Mouse (Mus musculus) layer of hippocampus, postnatal 10 days (tissue): ENCODE measurements around the gene Tex14. TPM values are rescaled to one million over a fixed set of nuclear protein-coding genes. Genes with fewer than 3 reads are reported as not detected.

Source experiments
- DNase-seq, 2 experiments: peaks; one replicate each; pipeline ENCODE4 v3.0.0; 2021; ENCODE audit warnings: low spot score in 2 of 2
- total RNA-seq, 2 experiments: library from RNA; stranded (reverse); gene quantifications; 2 replicates each; pipeline ENCODE4 v1.2.3; 2021

Tex14 gene
- total RNA-seq, 2 experiments from 2014 or later, result 0.22 to 0.48 TPM

GRCm38 (mm10) chr11:87590841-87591525 lies 186.1 kb downstream of the Tex14 start:
- peak; percentile 40 to 60 for DNase-seq

DNA sequence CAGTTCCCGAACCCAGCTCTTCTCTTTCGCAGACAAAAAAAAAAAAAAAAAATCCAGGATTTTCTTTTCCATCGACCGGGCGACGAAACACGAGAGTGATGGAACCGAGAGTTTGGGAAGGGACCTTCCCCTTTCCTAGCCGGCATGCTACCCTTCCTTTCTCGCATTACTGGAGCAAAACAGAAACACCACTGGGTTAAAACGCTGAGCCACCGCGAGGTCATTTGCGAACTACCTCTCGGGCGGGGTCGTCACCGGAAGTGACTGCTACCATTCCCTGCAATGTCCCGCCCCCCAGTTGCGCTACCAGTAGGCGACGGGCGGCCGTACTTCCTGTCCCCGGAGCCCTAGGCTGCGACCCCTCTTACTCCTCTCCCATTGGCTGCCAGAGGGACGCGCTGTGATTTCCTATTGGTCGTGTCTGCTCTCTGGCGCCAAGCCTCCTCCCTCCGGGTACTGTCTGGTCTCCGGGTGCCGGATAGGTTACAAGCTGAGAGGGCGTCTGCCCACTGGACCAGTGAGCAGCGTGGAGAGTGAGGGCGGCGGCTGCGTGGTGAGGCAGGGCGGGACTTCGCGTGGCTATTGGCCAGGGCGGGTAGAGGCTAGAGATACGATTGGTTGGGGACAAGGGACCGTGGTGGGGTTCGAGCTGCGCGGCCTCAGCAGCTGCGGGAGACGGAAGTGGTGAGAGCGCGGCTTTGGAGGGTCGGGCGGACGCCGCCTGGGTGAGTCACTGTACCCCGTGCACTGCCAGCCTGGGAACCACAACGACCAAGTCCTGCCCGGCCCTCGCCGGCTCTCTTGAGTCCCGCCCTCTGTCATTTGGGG lies 186.9 kb downstream of the Tex14 start, which contains the start of gene Mtmr4:
TSS of gene Mtmr4 (plus strand) at position 637 of the 828 bp plus-strand sequence.
- DNase-seq, result peak; percentile 99

- no peak for DNase-seq
Measured at GRCm38 (mm10) chr11:87592354-87592695, 187.5 kb downstream of the Tex14 start.

DNA sequence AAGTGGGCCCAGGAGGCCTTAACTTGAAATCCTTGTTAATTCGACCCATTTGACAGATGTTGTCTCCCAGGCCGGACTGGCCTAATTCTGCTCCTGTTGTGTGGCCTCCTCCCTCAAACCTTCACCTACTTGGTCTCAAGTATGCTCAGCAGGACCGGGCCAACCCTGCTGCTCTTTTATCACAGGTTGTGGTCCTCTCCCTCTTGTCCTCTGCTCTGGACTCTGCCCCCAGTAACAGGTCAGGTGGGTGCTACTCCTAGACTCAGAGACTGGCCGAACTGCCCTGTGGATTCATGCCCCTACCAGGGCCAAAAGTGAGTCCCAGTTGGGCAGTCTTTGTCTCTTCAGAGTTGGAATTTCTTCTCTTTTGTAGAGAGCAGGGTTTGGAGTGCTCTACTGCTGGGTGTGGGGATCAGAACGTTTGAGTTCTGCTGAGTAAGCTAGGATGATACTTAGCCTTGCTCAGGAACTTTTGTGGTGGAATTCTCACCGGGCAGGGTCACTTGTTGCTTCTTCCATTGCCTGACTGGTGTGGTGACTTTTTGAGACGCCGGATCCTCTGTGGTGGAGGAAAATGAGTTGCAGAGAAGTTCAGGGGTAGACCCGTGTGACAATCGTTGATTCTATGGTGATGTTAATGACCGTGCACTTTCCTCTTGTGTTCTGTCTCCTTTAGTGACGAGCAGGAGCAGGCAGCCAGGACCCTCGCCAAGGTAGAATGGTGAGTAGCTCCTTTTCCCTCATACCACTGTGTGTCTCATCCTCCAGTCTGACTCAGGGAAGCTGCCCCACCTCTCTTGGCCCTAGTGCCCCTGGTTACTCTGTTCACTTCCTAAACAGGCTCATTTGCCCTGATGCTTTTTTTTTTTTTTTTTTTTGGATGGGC lies 188.1 kb downstream of the Tex14 start:
- no peak for DNase-seq

DNA sequence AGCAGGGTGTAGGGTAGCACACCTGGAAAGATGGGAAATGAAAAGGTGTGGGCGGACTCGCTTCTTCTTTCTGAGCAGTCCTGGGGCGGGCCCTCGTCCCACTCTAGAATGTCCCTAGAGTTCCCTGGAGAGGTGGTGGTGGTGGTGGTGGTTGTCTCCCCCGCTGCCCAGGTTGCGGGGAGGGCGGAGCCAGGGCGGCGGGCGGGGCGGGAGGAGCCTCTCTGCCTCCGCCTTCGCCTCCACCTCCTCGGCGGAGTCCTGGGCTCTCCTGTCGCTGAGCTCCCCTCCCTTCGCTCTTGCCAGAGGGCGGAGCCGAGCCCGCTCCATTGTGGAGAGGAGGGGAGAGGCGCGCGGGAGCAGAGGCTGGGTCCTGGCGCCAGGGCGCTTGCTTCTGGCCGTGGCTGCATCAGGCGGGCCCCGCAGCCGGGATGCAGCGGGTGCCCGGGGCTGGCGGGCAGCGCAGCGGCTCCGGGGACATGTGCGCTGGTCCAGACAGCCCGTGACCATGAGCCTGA lies 190.5 kb downstream of the Tex14 start:
- DNase-seq, result peak; percentile 70 to 84

- peak in 1 of 2 experiments; percentile 29 for DNase-seq
Measured at GRCm38 (mm10) chr11:87595976-87596375, 191.1 kb downstream of the Tex14 start.

GRCm38 (mm10) chr11:87596492-87596891 lies 191.6 kb downstream of the Tex14 start:
- no peak for DNase-seq

GRCm38 (mm10) chr11:87597061-87597460 lies 192.2 kb downstream of the Tex14 start:
- DNase-seq, result no peak

GRCm38 (mm10) chr11:87599395-87600089 lies 194.7 kb downstream of the Tex14 start:
- DNase-seq, result no peak

DNA sequence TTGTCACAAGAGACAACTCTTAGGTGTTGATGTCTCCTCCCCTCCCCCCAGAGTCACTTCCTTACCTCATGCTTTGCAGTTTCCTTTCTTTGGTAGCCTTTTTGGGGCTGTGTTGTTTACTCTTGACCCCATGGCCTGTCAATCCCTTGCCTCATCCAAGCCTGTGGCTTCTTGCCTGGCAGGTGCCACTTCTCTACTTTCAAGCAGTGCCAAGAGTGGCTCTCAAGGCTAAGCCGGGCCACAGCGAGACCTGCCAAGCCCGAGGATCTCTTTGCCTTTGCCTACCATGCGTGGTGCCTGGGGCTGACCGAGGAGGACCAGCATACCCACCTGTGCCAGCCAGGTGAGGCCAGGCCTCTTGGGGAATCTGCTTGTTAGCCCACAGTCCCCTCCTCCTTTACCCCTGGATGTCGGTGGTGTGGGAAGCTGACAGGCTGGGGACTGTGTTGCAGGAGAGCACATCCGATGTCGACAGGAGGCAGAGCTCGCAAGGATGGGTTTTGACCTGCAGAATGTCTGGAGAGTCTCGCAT lies 195.5 kb downstream of the Tex14 start:
- DNase-seq, result no peak

- DNase-seq, result no peak
Measured at GRCm38 (mm10) chr11:87602234-87602633, 197.4 kb downstream of the Tex14 start.

GRCm38 (mm10) chr11:87603571-87603970 lies 198.7 kb downstream of the Tex14 start:
- no peak for DNase-seq

Other genes with a start within 250 kb of the Tex14 start
- 100 to 1,000 TPM; 251 to 257 TPM for gene Ppm1e, start 46.0 kb upstream of the Tex14 start, total RNA-seq
- gene Rad51c, start 111 bp upstream of the Tex14 start, total RNA-seq, result 1 to 10 TPM; 4.1 to 4.7 TPM
- gene Gm11492, start 161.6 kb downstream of the Tex14 start, total RNA-seq, result not detected
- gene Sept4, start 163.8 kb downstream of the Tex14 start, total RNA-seq, result 10 to 100 TPM; 45.5 to 50.6 TPM
- gene Mtmr4, start 187.1 kb downstream of the Tex14 start, total RNA-seq, result 10 to 100 TPM; 82.7 to 84.6 TPM
- gene Hsf5, start 212.1 kb downstream of the Tex14 start, total RNA-seq, result under 1 TPM; 0.51 to 0.87 TPM